8 mouse cellular contexts compared by ENCODE assay signal in the genomic region with DNA sequence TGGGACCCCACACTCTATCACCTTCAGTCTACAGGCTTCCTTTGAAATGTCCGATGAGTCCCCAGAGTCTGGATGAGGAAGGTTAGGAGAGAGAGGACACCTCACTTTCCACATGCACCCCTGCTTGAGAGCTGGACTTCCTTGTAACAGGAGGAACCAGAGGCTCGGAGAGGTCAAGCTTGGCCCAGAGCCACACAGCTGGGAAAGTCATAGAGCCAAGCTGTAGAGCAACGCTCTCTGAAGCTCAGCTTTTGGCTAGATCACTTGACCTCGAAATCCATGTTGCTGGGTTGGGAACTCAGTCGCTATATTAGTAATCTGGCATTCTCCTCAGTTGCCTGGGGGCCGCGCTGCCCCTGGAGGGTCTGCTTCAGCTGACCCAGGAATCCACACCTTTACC. TPM values are rescaled to one million over a fixed set of nuclear protein-coding genes. Genes with fewer than 3 reads are reported as not detected.
A peak's percentile ranks its signal among the peaks of the same experiment; 100 is the strongest.
DNase-seq lines count a peak whose midpoint lies in the region; ATAC-seq and TF ChIP-seq lines count a peak whose summit lies in the region.
"Had no signal": no experiment of that assay in that cellular context is flagged by ENCODE, and none has a peak within 500 bp of the region (broad histone marks: within the 10 kb centered on the region; RNA-seq: fewer than 3 reads in every experiment).

No protein-coding gene starts in this region.

- intact Hi-C loops in left cerebral cortex, postnatal 36 days (cut with DNase I), result loop anchor here (5.0 kb wide), 2 partner anchors 55 to 70 kb away; no protein-coding TSS in a partner anchor

- H3K9ac ChIP-seq in liver, embryonic 12.5 days, result 0 out of 2 replicates have a peak overlapping the region, but pooled peaks have one; percentile 7
- H3K9ac ChIP-seq in liver, embryonic 11.5 days (ENCODE audit: low read depth, low read length), result no peak overlapping the region
- H3K9ac ChIP-seq in heart, embryonic 16.5 days (ENCODE audit: low read length), result peak overlapping the region; percentile 23

- no peak for ATAC-seq in liver, embryonic 12.5 days
- ATAC-seq in liver, embryonic 11.5 days (replicated peaks; ENCODE audit: low FRiP score), result no peak
- no peak for ATAC-seq in heart, embryonic 16.5 days (replicated peaks; ENCODE audit: extremely low read depth, insufficient read depth, low FRiP score)

- H3K4me2 ChIP-seq in liver, embryonic 12.5 days, result no peak overlapping the region
- no peak overlapping the region for H3K4me2 ChIP-seq in liver, embryonic 11.5 days
- 0 out of 2 replicates have a peak overlapping the region, but pooled peaks have one; percentile 1 for H3K4me2 ChIP-seq in heart, embryonic 16.5 days (ENCODE audit: low read depth, low read length)

- H3K27me3 ChIP-seq in liver, embryonic 12.5 days (replicated peaks), result no peaks in the 10 kb centered on the region
- no peaks in the 10 kb centered on the region for H3K27me3 ChIP-seq in liver, embryonic 11.5 days (replicated peaks; ENCODE audit: control insufficient read depth, insufficient read depth, low read length)
- H3K27me3 ChIP-seq in heart, embryonic 16.5 days (ENCODE audit: control insufficient read depth, insufficient read depth, low read length), result no peaks in the 10 kb centered on the region
- H3K27me3 ChIP-seq in small intestine, adult 2 months (ENCODE audit: control insufficient read depth, insufficient read depth, low read length), result no peaks in the 10 kb centered on the region

- peaks cover 35% of the 10 kb centered on the region for H3K4me1 ChIP-seq in liver, embryonic 12.5 days
- peaks cover 18% of the 10 kb centered on the region for H3K4me1 ChIP-seq in liver, embryonic 11.5 days (replicated peaks; ENCODE audit: control insufficient read depth, insufficient read depth, low read length)
- H3K4me1 ChIP-seq in heart, embryonic 16.5 days (ENCODE audit: control insufficient read depth, insufficient read depth, low read length), result peaks cover 62% of the 10 kb centered on the region
- peaks cover 4% of the 10 kb centered on the region for H3K4me1 ChIP-seq in small intestine, adult 2 months (ENCODE audit: control insufficient read depth, insufficient read depth, insufficient read length, low read length)

- H3K27ac ChIP-seq in liver, embryonic 12.5 days, result no peak overlapping the region
- H3K27ac ChIP-seq in liver, embryonic 11.5 days (ENCODE audit: low read depth, low read length), result no peak overlapping the region
- peak overlapping the region; percentile 44 for H3K27ac ChIP-seq in heart, embryonic 16.5 days (ENCODE audit: low read length)
- H3K27ac ChIP-seq in small intestine, adult 2 months (ENCODE audit: insufficient read depth, low read depth, low read length), result peak overlapping the region; percentile 18; the same call in 1 of the 2 replicates

- TF ChIP-seq CTCF in small intestine, adult 2 months (IDR thresholded peaks at IDR 0.05; ENCODE audit: extremely low read depth, insufficient read length, insufficient replicate concordance, low read depth, low read length), result no peak

- peaks cover 28% of the 10 kb centered on the region for H3K36me3 ChIP-seq in liver, embryonic 12.5 days
- H3K36me3 ChIP-seq in liver, embryonic 11.5 days (ENCODE audit: control insufficient read depth, insufficient read depth, low read length), result peaks cover 7% of the 10 kb centered on the region
- peaks cover 3% of the 10 kb centered on the region; the same call in 1 of the 2 replicates for H3K36me3 ChIP-seq in heart, embryonic 16.5 days (ENCODE audit: control insufficient read depth, insufficient read depth)
- peaks cover 1% of the 10 kb centered on the region; the same call in 1 of the 2 replicates for H3K36me3 ChIP-seq in small intestine, adult 2 months (ENCODE audit: control insufficient read depth, insufficient read depth, low read length)

- TF ChIP-seq POLR2A in small intestine, adult 2 months (IDR thresholded peaks at IDR 0.05; ENCODE audit: low read depth, low read length), result no peak

- no peak overlapping the region for H3K4me3 ChIP-seq in liver, embryonic 12.5 days
- no peak overlapping the region for H3K4me3 ChIP-seq in liver, embryonic 11.5 days (ENCODE audit: low read depth, low read length)
- no peak overlapping the region for H3K4me3 ChIP-seq in heart, embryonic 16.5 days (ENCODE audit: low read length)
- H3K4me3 ChIP-seq in small intestine, adult 2 months (ENCODE audit: low read depth, low read length), result no peak overlapping the region

- no peak for DNase-seq in liver, embryonic 11.5 days (ENCODE audit: low spot score)
- peak; percentile 83 for DNase-seq in gastrocnemius, postnatal 10 days
- DNase-seq in left cerebral cortex, postnatal 36 days (ENCODE audit: low spot score in 2 of 2), result no peak
- DNase-seq in urinary bladder, postnatal 10 days (ENCODE audit: low spot score), result no peak
- DNase-seq: cerebellum, adult 11-12 months had no signal

- 87% methylated on average over 7 of the region's 7 CpGs for WGBS in liver, embryonic 12.5 days (ENCODE audit: insufficient replicate concordance)
- WGBS in liver, embryonic 11.5 days, result 88% methylated on average over 7 of the region's 7 CpGs
- WGBS in heart, embryonic 16.5 days, result 40% methylated on average over 7 of the region's 7 CpGs
- WGBS in small intestine, adult 2 months, result 60% methylated on average over 7 of the region's 7 CpGs

- no peaks in the 10 kb centered on the region for H3K9me3 ChIP-seq in liver, embryonic 12.5 days (replicated peaks)
- no peaks in the 10 kb centered on the region; the same call in 1 of the 2 replicates for H3K9me3 ChIP-seq in liver, embryonic 11.5 days (ENCODE audit: control insufficient read depth, low read length)
- H3K9me3 ChIP-seq in heart, embryonic 16.5 days (replicated peaks; ENCODE audit: control insufficient read depth, low read length), result no peaks in the 10 kb centered on the region

RNA-seq across cellular contexts. Expression of gene Dusp1, which starts 14.9 kb away (rescaled TPM):
- polyA plus RNA-seq in liver, embryonic 12.5 days (2016; fragmentation: Nextera tagmentation; extraction: Ambion mirVana), result 28.6 and 28.7 TPM in 2 replicates
- polyA plus RNA-seq in liver, embryonic 11.5 days (2014; fragmentation: Nextera tagmentation; extraction: Ambion mirVana), result 18.6 and 22.7 TPM in 2 replicates
- total RNA-seq in gastrocnemius, postnatal 10 days (2021), result 10 to 100 TPM; 40.3 to 43.3 TPM
- 35.5 and 35.7 TPM in 2 replicates for polyA plus RNA-seq in heart, embryonic 16.5 days (2015; fragmentation: Nextera tagmentation; extraction: Ambion mirVana)
- 28.1 and 33.5 TPM in 2 replicates for polyA plus RNA-seq in small intestine, adult 2 months (2012; rRNA removed)
- total RNA-seq in left cerebral cortex, postnatal 36 days (2021), result 10 to 100 TPM; 25.0 to 66.5 TPM

RNA-seq across cellular contexts. Expression of gene Ergic1, which starts 15.5 kb away (rescaled TPM):
- polyA plus RNA-seq in liver, embryonic 12.5 days (2016; fragmentation: Nextera tagmentation; extraction: Ambion mirVana), result 44.6 and 45.7 TPM in 2 replicates
- 89.5 and 96.1 TPM in 2 replicates for polyA plus RNA-seq in liver, embryonic 11.5 days (2014; fragmentation: Nextera tagmentation; extraction: Ambion mirVana)
- 100 to 1,000 TPM; 115 to 117 TPM for total RNA-seq in gastrocnemius, postnatal 10 days (2021)
- 82.7 and 84.9 TPM in 2 replicates for polyA plus RNA-seq in heart, embryonic 16.5 days (2015; fragmentation: Nextera tagmentation; extraction: Ambion mirVana)
- 64.7 and 68.6 TPM in 2 replicates for polyA plus RNA-seq in small intestine, adult 2 months (2012; rRNA removed)
- 100 to 1,000 TPM; 154 TPM for total RNA-seq in left cerebral cortex, postnatal 36 days (2021)

Comparison
In these comparisons a context has a peak if more than half of its experiments do, and no peak if none do; other contexts are left out.
1. H3K27ac ChIP-seq: peak in heart, embryonic 16.5 days (single experiment) and small intestine, adult 2 months (single experiment); none in liver, embryonic 12.5 days (single experiment) and liver, embryonic 11.5 days (single experiment).